Mouse (Mus musculus) liver, postnatal 0 days (tissue): ENCODE results near the gene Stx3.

Experiments used
- CTCF ChIP-seq: sonication (generic); IDR thresholded peaks from 2 replicates; pipeline ENCODE4 v1.5.1; 2016; ENCODE audit warnings: antibody characterized with exemption, low read depth
- EP300 ChIP-seq: IDR thresholded peaks from 2 replicates; pipeline ENCODE4 v1.6.1; 2016; ENCODE audit warnings: antibody characterized with exemption, low read depth, mild to moderate bottlenecking

GRCm38 (mm10) chr19:11818199-11819142 lies 732 bp downstream of the Stx3 start:
- TF ChIP-seq CTCF (no peak), EP300 (no peak)
